Mouse (Mus musculus) small intestine, adult 2 months (tissue): ENCODE measurements around the gene Ptpn13. TPM values are rescaled to one million over a fixed set of nuclear protein-coding genes. Genes with fewer than 3 reads are reported as not detected.

ENCODE experiments used
- H3K27ac ChIP-seq: fragments of 200-500 bp; 2 replicates; pipeline ENCODE4 v1.5.1; 2012; ENCODE audit warnings: low read depth, low read length, control low read depth, inconsistent platforms; ENCODE audit not compliant: insufficient read depth
- H3K27me3 ChIP-seq: fragments of 200-500 bp; 2 replicates; pipeline ENCODE4 v1.6.1; 2012; ENCODE audit warnings: mild to moderate bottlenecking, moderate library complexity, low read length, inconsistent platforms; ENCODE audit not compliant: control insufficient read depth, insufficient read depth
- H3K36me3 ChIP-seq: fragments of 200-500 bp; 2 replicates; pipeline ENCODE4 v1.6.1; 2012; ENCODE audit warnings: mild to moderate bottlenecking, low read length, control low read depth, inconsistent platforms; ENCODE audit not compliant: control insufficient read depth, insufficient read depth
- H3K4me1 ChIP-seq: fragments of 200-500 bp; 2 replicates; pipeline ENCODE4 v1.6.1; 2012; ENCODE audit warnings: low read length, inconsistent platforms, mixed read lengths; ENCODE audit not compliant: control insufficient read depth, insufficient read depth, insufficient read length
- H3K4me3 ChIP-seq: fragments of 200-500 bp; 2 replicates; pipeline ENCODE4 v1.5.1; 2012; ENCODE audit warnings: low read depth, mild to moderate bottlenecking, control low read depth, inconsistent platforms, low read length, moderate library complexity
- CTCF ChIP-seq: fragments of 200-500 bp; IDR thresholded peaks from 2 replicates; pipeline ENCODE4 v1.5.1; 2012; ENCODE audit warnings: low read depth, mild to moderate bottlenecking, control low read depth, inconsistent platforms, low read length, moderate library complexity, mixed read lengths; ENCODE audit not compliant: insufficient replicate concordance, insufficient read length; ENCODE audit errors: extremely low read depth
- POLR2A ChIP-seq: fragments of 200-500 bp; IDR thresholded peaks from 2 replicates; pipeline ENCODE4 v1.6.1; 2012; ENCODE audit warnings: low read depth, mild to moderate bottlenecking, control low read depth, inconsistent platforms, low read length, moderate library complexity
- WGBS: fragments of 180-500 bp; shearing (Covaris S2); methylation state at CpG from one replicate; pipeline ENCODE4 v1.1.7; 2018; 5-methylcytosine and 5-hydroxymethylcytosine counted together
- polyA plus RNA-seq: library from polyadenylated mRNA; depleted of rRNA; stranded (reverse); fragments of >200 nt; gene quantifications from 2 replicates; pipeline ENCODE4 v1.2.3, GENCODE M21; 2012

Gene Ptpn13
- polyA plus RNA-seq, 1 experiment = 1.2 TPM

DNA sequence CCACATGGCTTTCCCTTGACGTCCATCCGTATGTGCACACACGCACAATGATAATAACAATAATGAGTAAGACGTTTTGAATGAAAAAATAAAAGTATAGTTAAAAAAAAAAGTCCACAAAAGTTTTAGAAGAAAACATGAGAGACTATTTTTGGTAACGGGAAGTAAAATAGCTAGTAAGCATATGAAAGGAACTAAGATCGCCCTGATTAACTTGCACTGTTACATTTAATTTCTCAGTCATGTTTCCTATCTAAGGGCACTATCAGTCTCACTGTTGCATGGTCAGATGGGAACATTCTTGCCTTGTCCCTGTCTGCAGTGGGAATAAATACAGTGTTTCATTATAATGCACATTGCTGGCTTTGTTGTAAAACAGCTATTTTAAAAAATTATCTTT, 2.4 kb upstream of the Ptpn13 start:
- Histone ChIP-seq H3K27ac (no peak overlapping the region), H3K27me3 (peaks cover 5% of the 10 kb centered on the region; the same call in 1 of the 2 replicates), H3K36me3 (no peaks in the 10 kb centered on the region), H3K4me1 (no peaks in the 10 kb centered on the region; the same call in 1 of the 2 replicates), H3K4me3 (no peak overlapping the region)
- WGBS = 87% methylated on average over 6 of the region's 6 CpGs
- TF ChIP-seq POLR2A (no peak), CTCF (no peak)

- TF ChIP-seq POLR2A (no peak), CTCF (no peak)
- Histone ChIP-seq H3K27me3 (peaks cover 5% of the 10 kb centered on the region; the same call in 1 of the 2 replicates), H3K4me3 (no peak overlapping the region), H3K36me3 (no peaks in the 10 kb centered on the region), H3K27ac (no peak overlapping the region), H3K4me1 (peaks cover 2% of the 10 kb centered on the region; the same call in 1 of the 2 replicates)
- 33% methylated on average over 6 of the region's 6 CpGs for WGBS
These were observed 1.6 kb upstream of the Ptpn13 start for GRCm38 (mm10) chr5:103423305-103423926.

GRCm38 (mm10) chr5:103423927-103424315, 1.1 kb upstream of the Ptpn13 start:
- peaks cover 5% of the 10 kb centered on the region; the same call in 1 of the 2 replicates for H3K27me3 ChIP-seq
- H3K36me3 ChIP-seq = no peaks in the 10 kb centered on the region
- TF ChIP-seq CTCF (no peak), POLR2A (no peak)
- 27% methylated on average over 5 of the region's 5 CpGs for WGBS
- H3K4me1 ChIP-seq = peaks cover 2% of the 10 kb centered on the region; the same call in 1 of the 2 replicates
- no peak overlapping the region for H3K27ac ChIP-seq
- H3K4me3 ChIP-seq = no peak overlapping the region

GRCm38 (mm10) chr5:103425363-103426031, 505 bp downstream of the Ptpn13 start:
- TF ChIP-seq CTCF (no peak), POLR2A (no peak)
- Histone ChIP-seq H3K27me3 (peaks cover 5% of the 10 kb centered on the region; the same call in 1 of the 2 replicates), H3K27ac (no peak overlapping the region), H3K4me1 (peaks cover 2% of the 10 kb centered on the region; the same call in 1 of the 2 replicates), H3K4me3 (peak overlapping the region; percentile 76), H3K36me3 (no peaks in the 10 kb centered on the region)
- WGBS = 1% methylated on average over 67 of the region's 67 CpGs

GRCm38 (mm10) chr5:103426250-103426649, 1.3 kb downstream of the Ptpn13 start:
- no peaks in the 10 kb centered on the region for H3K36me3 ChIP-seq
- 11% methylated on average over 9 of the region's 9 CpGs for WGBS
- H3K27ac ChIP-seq = no peak overlapping the region
- H3K27me3 ChIP-seq = peaks cover 5% of the 10 kb centered on the region; the same call in 1 of the 2 replicates
- TF ChIP-seq POLR2A (no peak), CTCF (no peak)
- H3K4me3 ChIP-seq = no peak overlapping the region
- H3K4me1 ChIP-seq = peaks cover 2% of the 10 kb centered on the region; the same call in 1 of the 2 replicates

- no peak overlapping the region for H3K4me3 ChIP-seq
- WGBS = 84% methylated on average over 3 of the region's 3 CpGs
- H3K36me3 ChIP-seq = no peaks in the 10 kb centered on the region
- H3K27me3 ChIP-seq = no peaks in the 10 kb centered on the region
- TF ChIP-seq CTCF = no peak
- TF ChIP-seq POLR2A = no peak
- H3K4me1 ChIP-seq = 0 out of 2 replicates have a peak, but pooled peaks cover 2% of the 10 kb centered on the region
- no peak overlapping the region for H3K27ac ChIP-seq
These were observed 6.0 kb downstream of the Ptpn13 start for GRCm38 (mm10) chr5:103430986-103431385.

DNA sequence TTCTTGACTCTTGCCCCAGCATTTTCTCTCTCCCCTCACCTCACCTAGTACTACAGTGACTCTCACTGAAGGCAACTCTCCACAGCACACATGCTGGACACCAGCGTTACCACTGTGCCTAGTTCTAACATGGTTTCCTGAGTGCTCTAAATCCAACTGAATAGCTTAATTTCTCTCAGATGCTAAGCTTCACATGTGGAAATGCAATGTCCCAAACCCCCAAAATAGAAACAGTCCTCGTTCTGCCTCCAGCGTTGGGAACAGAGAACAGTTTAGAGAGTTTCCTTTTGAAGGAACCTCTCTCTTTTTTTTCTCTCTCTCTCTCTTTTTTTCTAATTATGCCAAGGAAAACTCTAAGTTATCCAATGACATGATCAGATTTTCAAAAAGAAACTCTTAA, 6.5 kb downstream of the Ptpn13 start:
- Histone ChIP-seq H3K27me3 (no peaks in the 10 kb centered on the region), H3K36me3 (no peaks in the 10 kb centered on the region), H3K27ac (no peak overlapping the region), H3K4me3 (no peak overlapping the region), H3K4me1 (0 out of 2 replicates have a peak, but pooled peaks cover 2% of the 10 kb centered on the region)
- TF ChIP-seq POLR2A (no peak), CTCF (no peak)
- WGBS = 88% methylated on average over 3 of the region's 3 CpGs
